Mouse (Mus musculus): Measurements from ENCODE around the gene Olfr680-ps1. TPM values are rescaled to one million over a fixed set of nuclear protein-coding genes. Genes with fewer than 3 reads are reported as not detected.
"Not testable (repeated sequence)": the region's sequence is repeated elsewhere in the genome, so short reads cannot be mapped to it uniquely, and the experiment has no call there.

Gene Olfr680-ps1
- not detected in 2 replicates for polyA plus RNA-seq (2015; fragmentation: Nextera tagmentation; extraction: Ambion mirVana)

GRCm38 (mm10) chr7:105092717-105093116 is at the start of gene Olfr680-ps1:
Gene Olfr680-ps1, minus strand, starts transcription at chr7:105092817.
- not testable (repeated sequence) for H3K9me3 ChIP-seq (replicated peaks; ENCODE audit: control insufficient read depth, low read length); ATAC-seq (ENCODE audit: insufficient read depth, low FRiP score); H3K27me3 ChIP-seq (ENCODE audit: control insufficient read depth, insufficient read depth, low read length); H3K4me2 ChIP-seq (ENCODE audit: low read depth, low read length); H3K4me3 ChIP-seq (replicated peaks; ENCODE audit: low read length); H3K4me1 ChIP-seq (ENCODE audit: control insufficient read depth, insufficient read depth, low read length); H3K36me3 ChIP-seq (ENCODE audit: control insufficient read depth, insufficient read depth, low read length); H3K27ac ChIP-seq (ENCODE audit: low read length); H3K9ac ChIP-seq (ENCODE audit: low read length)

- Histone ChIP-seq H3K27ac (ENCODE audit: low read length) (no peak overlapping the region), H3K9ac (ENCODE audit: low read length) (no peak overlapping the region)
- 56% methylated on average over 2 of the region's 2 CpGs for WGBS
Measured at GRCm38 (mm10) chr7:105141275-105141674, 48.7 kb upstream of the Olfr680-ps1 start.

GRCm38 (mm10) chr7:105116536-105116935 is 23.9 kb upstream of the Olfr680-ps1 start, which contains the start of gene Olfr681:
Gene Olfr681, plus strand, starts transcription at chr7:105116836.
- no peak within 1 kb of the TSS for H3K4me3 ChIP-seq (replicated peaks; ENCODE audit: low read length)
- no peaks in the 10 kb centered on the region for H3K27me3 ChIP-seq (ENCODE audit: control insufficient read depth, insufficient read depth, low read length)
- ATAC-seq (ENCODE audit: insufficient read depth, low FRiP score) = no peak
- H3K4me2 ChIP-seq (ENCODE audit: low read depth, low read length) = no peak within 1 kb of the TSS
- no peak within 1 kb of the TSS for H3K27ac ChIP-seq (ENCODE audit: low read length)
- no peak within 1 kb of the TSS for H3K9ac ChIP-seq (ENCODE audit: low read length)
- no peaks in the 10 kb centered on the region for H3K36me3 ChIP-seq (ENCODE audit: control insufficient read depth, insufficient read depth, low read length)
- no peaks in the 10 kb centered on the region for H3K9me3 ChIP-seq (replicated peaks; ENCODE audit: control insufficient read depth, low read length)
- no peaks in the 10 kb centered on the region for H3K4me1 ChIP-seq (ENCODE audit: control insufficient read depth, insufficient read depth, low read length)

More at GRCm38 (mm10) chr7:105141275-105141674, 48.7 kb upstream of the Olfr680-ps1 start:
- no peak for ATAC-seq (ENCODE audit: insufficient read depth, low FRiP score)
- Histone ChIP-seq H3K27me3 (ENCODE audit: control insufficient read depth, insufficient read depth, low read length) (no peaks in the 10 kb centered on the region), H3K4me3 (replicated peaks; ENCODE audit: low read length) (no peak overlapping the region), H3K36me3 (ENCODE audit: control insufficient read depth, insufficient read depth, low read length) (no peaks in the 10 kb centered on the region), H3K4me2 (ENCODE audit: low read depth, low read length) (no peak overlapping the region), H3K4me1 (ENCODE audit: control insufficient read depth, insufficient read depth, low read length) (no peaks in the 10 kb centered on the region), H3K9me3 (replicated peaks; ENCODE audit: control insufficient read depth, low read length) (no peaks in the 10 kb centered on the region)

- H3K4me1 ChIP-seq (ENCODE audit: control insufficient read depth, insufficient read depth, low read length) = no peaks in the 10 kb centered on the region
- no peak for ATAC-seq (ENCODE audit: insufficient read depth, low FRiP score)
- 42% methylated on average over 1 of the region's 1 CpGs for WGBS
- no peak within 1 kb of the TSS for H3K27ac ChIP-seq (ENCODE audit: low read length)
- no peak within 1 kb of the TSS for H3K4me3 ChIP-seq (replicated peaks; ENCODE audit: low read length)
- no peaks in the 10 kb centered on the region for H3K9me3 ChIP-seq (replicated peaks; ENCODE audit: control insufficient read depth, low read length)
- H3K27me3 ChIP-seq (ENCODE audit: control insufficient read depth, insufficient read depth, low read length) = no peaks in the 10 kb centered on the region
- H3K4me2 ChIP-seq (ENCODE audit: low read depth, low read length) = no peak within 1 kb of the TSS
- no peaks in the 10 kb centered on the region for H3K36me3 ChIP-seq (ENCODE audit: control insufficient read depth, insufficient read depth, low read length)
- H3K9ac ChIP-seq (ENCODE audit: low read length) = no peak within 1 kb of the TSS
Measured at GRCm38 (mm10) chr7:105080905-105081304, 11.7 kb downstream of the Olfr680-ps1 start, which contains the start of gene Olfr679. Gene Olfr679, plus strand, starts transcription at chr7:105081205.

- WGBS = 91% methylated on average over 1 of the region's 1 CpGs
- ATAC-seq (ENCODE audit: insufficient read depth, low FRiP score) = no peak
- Histone ChIP-seq H3K9ac (ENCODE audit: low read length) (no peak within 1 kb of the TSS), H3K4me3 (replicated peaks; ENCODE audit: low read length) (no peak within 1 kb of the TSS), H3K27ac (ENCODE audit: low read length) (no peak within 1 kb of the TSS), H3K9me3 (replicated peaks; ENCODE audit: control insufficient read depth, low read length) (no peaks in the 10 kb centered on the region), H3K4me1 (ENCODE audit: control insufficient read depth, insufficient read depth, low read length) (no peaks in the 10 kb centered on the region), H3K36me3 (ENCODE audit: control insufficient read depth, insufficient read depth, low read length) (no peaks in the 10 kb centered on the region), H3K27me3 (ENCODE audit: control insufficient read depth, insufficient read depth, low read length) (no peaks in the 10 kb centered on the region), H3K4me2 (ENCODE audit: low read depth, low read length) (no peak within 1 kb of the TSS)
Measured at GRCm38 (mm10) chr7:105064175-105064574, 28.4 kb downstream of the Olfr680-ps1 start, which contains the start of gene Olfr678. Gene Olfr678, plus strand, starts transcription at chr7:105064475.

GRCm38 (mm10) chr7:105058951-105059350 is 33.7 kb downstream of the Olfr680-ps1 start:
- H3K4me2 ChIP-seq (ENCODE audit: low read depth, low read length) = no peak overlapping the region
- no peak overlapping the region for H3K27ac ChIP-seq (ENCODE audit: low read length)
- H3K27me3 ChIP-seq (ENCODE audit: control insufficient read depth, insufficient read depth, low read length) = no peaks in the 10 kb centered on the region
- no peaks in the 10 kb centered on the region for H3K36me3 ChIP-seq (ENCODE audit: control insufficient read depth, insufficient read depth, low read length)
- H3K4me1 ChIP-seq (ENCODE audit: control insufficient read depth, insufficient read depth, low read length) = no peaks in the 10 kb centered on the region
- no peak overlapping the region for H3K4me3 ChIP-seq (replicated peaks; ENCODE audit: low read length)
- no peak for ATAC-seq (ENCODE audit: insufficient read depth, low FRiP score)
- H3K9ac ChIP-seq (ENCODE audit: low read length) = no peak overlapping the region
- no peaks in the 10 kb centered on the region for H3K9me3 ChIP-seq (replicated peaks; ENCODE audit: control insufficient read depth, low read length)

Other genes with a start within 250 kb of the Olfr680-ps1 start
- not detected in 2 replicates for gene Usp17la, start 235.8 kb downstream of the Olfr680-ps1 start, polyA plus RNA-seq (2015; fragmentation: Nextera tagmentation; extraction: Ambion mirVana)
- gene Olfr665, start 214.8 kb downstream of the Olfr680-ps1 start, polyA plus RNA-seq (2015; fragmentation: Nextera tagmentation; extraction: Ambion mirVana) = not detected in 2 replicates
- not detected in 2 replicates for gene Olfr666, start 196.9 kb downstream of the Olfr680-ps1 start, polyA plus RNA-seq (2015; fragmentation: Nextera tagmentation; extraction: Ambion mirVana)
- gene Olfr667, start 171.3 kb downstream of the Olfr680-ps1 start, polyA plus RNA-seq (2015; fragmentation: Nextera tagmentation; extraction: Ambion mirVana) = not detected in 2 replicates
- not detected in 2 replicates for gene Olfr668, start 164.8 kb downstream of the Olfr680-ps1 start, polyA plus RNA-seq (2015; fragmentation: Nextera tagmentation; extraction: Ambion mirVana)
- gene Olfr669, start 158.6 kb downstream of the Olfr680-ps1 start, polyA plus RNA-seq (2015; fragmentation: Nextera tagmentation; extraction: Ambion mirVana) = not detected in 2 replicates
- not detected in 2 replicates for gene Olfr670, start 130.2 kb downstream of the Olfr680-ps1 start, polyA plus RNA-seq (2015; fragmentation: Nextera tagmentation; extraction: Ambion mirVana)
- gene Olfr671, start 113.7 kb downstream of the Olfr680-ps1 start, polyA plus RNA-seq (2015; fragmentation: Nextera tagmentation; extraction: Ambion mirVana) = not detected in 2 replicates
- not detected in 2 replicates for gene Olfr672, start 90.8 kb downstream of the Olfr680-ps1 start, polyA plus RNA-seq (2015; fragmentation: Nextera tagmentation; extraction: Ambion mirVana)
- not detected in 2 replicates for gene Olfr675, start 64.4 kb downstream of the Olfr680-ps1 start, polyA plus RNA-seq (2015; fragmentation: Nextera tagmentation; extraction: Ambion mirVana)
- not detected in 2 replicates for gene Olfr676, start 60.1 kb downstream of the Olfr680-ps1 start, polyA plus RNA-seq (2015; fragmentation: Nextera tagmentation; extraction: Ambion mirVana)
- not detected in 2 replicates for gene Olfr677, start 41.4 kb downstream of the Olfr680-ps1 start, polyA plus RNA-seq (2015; fragmentation: Nextera tagmentation; extraction: Ambion mirVana)
- gene Olfr678, start 28.3 kb downstream of the Olfr680-ps1 start, polyA plus RNA-seq (2015; fragmentation: Nextera tagmentation; extraction: Ambion mirVana) = not detected in 2 replicates
- gene Olfr679, start 11.6 kb downstream of the Olfr680-ps1 start, polyA plus RNA-seq (2015; fragmentation: Nextera tagmentation; extraction: Ambion mirVana) = not detected in 2 replicates
- not detected in 2 replicates for gene Olfr681, start 24.0 kb upstream of the Olfr680-ps1 start, polyA plus RNA-seq (2015; fragmentation: Nextera tagmentation; extraction: Ambion mirVana)
- not detected in 2 replicates for gene Olfr683, start 54.2 kb upstream of the Olfr680-ps1 start, polyA plus RNA-seq (2015; fragmentation: Nextera tagmentation; extraction: Ambion mirVana)
- gene Olfr684, start 70.8 kb upstream of the Olfr680-ps1 start, polyA plus RNA-seq (2015; fragmentation: Nextera tagmentation; extraction: Ambion mirVana) = not detected in 2 replicates
- not detected in 2 replicates for gene Olfr685, start 93.2 kb upstream of the Olfr680-ps1 start, polyA plus RNA-seq (2015; fragmentation: Nextera tagmentation; extraction: Ambion mirVana)
- gene Olfr686, start 114.7 kb upstream of the Olfr680-ps1 start, polyA plus RNA-seq (2015; fragmentation: Nextera tagmentation; extraction: Ambion mirVana) = not detected in 2 replicates
- gene Olfr688, start 195.3 kb upstream of the Olfr680-ps1 start, polyA plus RNA-seq (2015; fragmentation: Nextera tagmentation; extraction: Ambion mirVana) = not detected in 2 replicates
- gene Olfr689, start 218.3 kb upstream of the Olfr680-ps1 start, polyA plus RNA-seq (2015; fragmentation: Nextera tagmentation; extraction: Ambion mirVana) = not detected in 2 replicates
- not detected in 2 replicates for gene Olfr690, start 241.3 kb upstream of the Olfr680-ps1 start, polyA plus RNA-seq (2015; fragmentation: Nextera tagmentation; extraction: Ambion mirVana)
- not detected in 2 replicates for gene Olfr691, start 249.5 kb upstream of the Olfr680-ps1 start, polyA plus RNA-seq (2015; fragmentation: Nextera tagmentation; extraction: Ambion mirVana)

All from stomach, embryonic 16.5 days (tissue).